24 mouse cellular contexts compared by ENCODE assay signal in genomic region chr2:17111177-17111576, GRCm38 (mm10).
"Had no signal": no experiment of that assay in that cellular context is flagged by ENCODE, and none has a peak within 500 bp of the region (broad histone marks: within the 10 kb centered on the region; RNA-seq: fewer than 3 reads in every experiment).

No protein-coding gene starts in this region.

- H3K4me3 ChIP-seq: gastrocnemius, adult 2 months; heart, embryonic 10.5 days; heart, embryonic 12.5 days; hindbrain, embryonic 10.5 days; hindbrain, embryonic 12.5 days; limb, embryonic 13.5 days; limb, embryonic 15.5 days; liver, embryonic 12.5 days had no signal

- H3K36me3 ChIP-seq: heart, embryonic 10.5 days; heart, embryonic 12.5 days; hindbrain, embryonic 10.5 days; hindbrain, embryonic 12.5 days; limb, embryonic 13.5 days; limb, embryonic 15.5 days; liver, embryonic 12.5 days had no signal

- H3K27me3 ChIP-seq: heart, embryonic 12.5 days; hindbrain, embryonic 12.5 days; limb, embryonic 13.5 days; limb, embryonic 15.5 days; liver, embryonic 12.5 days had no signal

- H3K9me3 ChIP-seq: heart, embryonic 10.5 days; heart, embryonic 12.5 days; hindbrain, embryonic 10.5 days; hindbrain, embryonic 12.5 days; limb, embryonic 13.5 days; limb, embryonic 15.5 days; liver, embryonic 12.5 days had no signal

- DNase-seq: gastrocnemius, adult 2 months; gastrocnemius, postnatal 10 days; gastrocnemius, postnatal 25 days; heart, adult 18-20 months; heart, postnatal 10 days; heart, postnatal 4 days; kidney, adult 11 months; kidney, adult 9 months; kidney, postnatal 36 days; layer of hippocampus, adult 9-11 months; layer of hippocampus, postnatal 36 days; left cerebral cortex, postnatal 4 days had no signal

- H3K27ac ChIP-seq: gastrocnemius, adult 2 months; heart, embryonic 10.5 days; hindbrain, embryonic 10.5 days; hindbrain, embryonic 12.5 days; hindbrain, embryonic 14.5 days; limb, embryonic 13.5 days; limb, embryonic 15.5 days; liver, embryonic 12.5 days; liver, embryonic 14.5 days had no signal

- H3K4me1 ChIP-seq: heart, embryonic 10.5 days; heart, embryonic 12.5 days; hindbrain, embryonic 10.5 days; hindbrain, embryonic 12.5 days; limb, embryonic 13.5 days; limb, embryonic 15.5 days; liver, embryonic 12.5 days had no signal

- H3K9ac ChIP-seq: heart, embryonic 12.5 days; hindbrain, embryonic 12.5 days; hindbrain, embryonic 14.5 days; limb, embryonic 13.5 days; limb, embryonic 15.5 days; liver, embryonic 12.5 days; liver, embryonic 14.5 days had no signal

- H3K4me2 ChIP-seq: heart, embryonic 12.5 days; hindbrain, embryonic 12.5 days; hindbrain, embryonic 14.5 days; limb, embryonic 13.5 days; limb, embryonic 15.5 days; liver, embryonic 12.5 days had no signal

- ATAC-seq: forebrain, embryonic 16.5 days; hindbrain, embryonic 16.5 days; inflammation-experienced regulatory T-cells, adult 6 months; liver, embryonic 12.5 days had no signal
